Mouse (Mus musculus): ENCODE data around the gene Sfpq.

The Sfpq gene

DNA sequence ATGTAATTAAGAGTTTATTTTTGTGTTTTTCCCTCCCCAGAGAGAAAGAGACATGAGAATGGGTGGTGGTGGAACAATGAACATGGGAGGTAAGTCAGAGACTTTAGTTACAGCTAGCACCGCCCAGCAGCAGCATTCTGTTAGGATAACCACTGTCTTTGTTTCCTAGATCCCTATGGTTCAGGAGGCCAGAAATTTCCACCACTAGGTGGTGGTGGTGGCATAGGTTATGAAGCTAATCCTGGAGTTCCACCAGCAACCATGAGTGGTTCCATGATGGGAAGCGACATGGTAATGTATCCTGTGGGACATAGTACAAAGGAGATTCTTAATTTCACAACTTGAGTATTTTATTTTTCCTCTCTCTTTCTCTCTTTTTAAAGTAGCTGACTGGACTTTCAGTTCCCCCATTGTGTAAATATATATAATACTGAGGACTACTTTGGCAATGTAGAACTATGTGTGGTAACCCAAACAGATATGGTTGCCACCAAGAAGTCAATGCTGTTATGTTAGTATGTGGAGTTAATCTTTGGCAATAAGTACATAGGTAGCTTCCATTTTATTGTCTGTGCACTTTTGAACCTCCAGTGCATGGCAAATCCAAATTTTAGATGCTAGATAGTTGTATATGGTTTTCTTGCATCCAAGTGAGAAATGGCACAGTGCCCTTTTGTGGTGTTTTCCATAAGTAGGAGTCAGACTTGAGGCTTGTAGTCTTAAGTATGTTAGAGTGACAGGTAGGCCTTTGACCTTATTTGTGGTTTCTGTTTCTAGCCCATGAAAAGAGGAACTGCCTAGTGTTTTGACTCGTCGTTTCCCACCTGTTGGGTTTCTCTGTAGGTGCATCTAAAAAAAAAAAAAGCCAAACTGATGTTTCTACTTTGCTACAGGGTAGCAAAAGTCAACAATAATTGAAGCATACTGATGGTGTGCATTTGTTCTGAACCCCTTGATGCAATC is 6.4 kb downstream of the Sfpq start:
- peak; percentile 72 for DNase-seq

DNA sequence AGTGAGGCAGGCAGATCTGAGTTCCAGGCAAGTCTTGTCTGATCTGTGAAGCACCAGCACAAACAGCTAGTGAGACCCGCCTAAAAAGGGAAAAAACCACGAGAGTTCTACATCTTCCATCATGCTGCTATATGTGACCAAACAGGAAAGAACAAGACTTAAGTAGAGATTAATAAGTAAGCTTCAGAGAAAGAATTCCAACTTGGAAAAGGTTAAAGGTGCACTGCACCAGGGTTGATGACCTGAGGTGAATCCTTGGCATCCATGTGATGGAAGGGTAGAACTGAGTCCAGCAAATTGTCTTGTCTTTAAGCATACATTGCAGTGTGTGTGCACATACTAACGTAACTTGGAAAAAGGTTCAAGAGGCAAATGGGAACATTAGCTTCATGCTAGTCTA is 16.0 kb downstream of the Sfpq start:
- peak; percentile 64 for DNase-seq

DNA sequence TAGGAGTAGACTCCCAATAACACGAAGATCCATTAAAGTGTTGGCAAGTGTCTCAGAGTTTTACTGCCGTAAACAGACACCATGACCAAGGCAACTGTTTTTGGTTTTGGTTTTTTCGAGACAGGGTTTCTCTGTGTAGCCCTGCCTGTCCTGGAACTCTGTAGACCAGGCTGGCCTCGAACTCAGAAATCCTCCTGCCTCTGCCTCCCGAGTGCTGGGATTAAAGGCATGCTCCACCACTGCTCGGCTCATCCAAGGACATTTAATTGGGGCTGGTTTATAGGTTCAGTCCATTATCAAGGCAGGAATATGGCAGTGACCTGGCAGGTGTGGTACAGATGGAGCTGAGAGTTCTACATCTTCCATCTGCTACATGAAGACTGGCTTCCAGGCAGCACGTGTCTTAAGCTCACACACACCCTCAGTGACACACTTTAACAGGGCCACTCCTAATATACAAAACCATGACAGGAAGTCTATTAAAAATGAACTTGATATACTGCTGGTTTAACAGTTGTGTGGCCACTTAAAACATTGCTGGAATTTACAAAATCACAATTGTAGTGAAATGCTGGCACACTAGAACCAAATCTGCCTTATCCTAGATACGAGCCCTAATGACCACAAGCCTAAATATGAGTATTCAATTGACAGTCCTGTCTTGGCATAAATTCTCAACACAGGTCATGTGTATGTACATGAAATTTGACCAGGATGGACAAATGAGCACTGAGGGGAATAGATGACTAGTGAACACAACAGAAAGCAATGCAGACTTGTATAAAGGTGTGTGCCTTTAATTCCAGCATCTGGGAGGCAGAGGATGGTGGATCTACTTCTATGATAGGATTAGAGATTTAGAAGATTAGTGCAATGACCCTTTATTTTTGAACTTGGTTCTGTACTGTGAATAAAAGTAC is 17.0 kb downstream of the Sfpq start:
- no peak for DNase-seq

DNA sequence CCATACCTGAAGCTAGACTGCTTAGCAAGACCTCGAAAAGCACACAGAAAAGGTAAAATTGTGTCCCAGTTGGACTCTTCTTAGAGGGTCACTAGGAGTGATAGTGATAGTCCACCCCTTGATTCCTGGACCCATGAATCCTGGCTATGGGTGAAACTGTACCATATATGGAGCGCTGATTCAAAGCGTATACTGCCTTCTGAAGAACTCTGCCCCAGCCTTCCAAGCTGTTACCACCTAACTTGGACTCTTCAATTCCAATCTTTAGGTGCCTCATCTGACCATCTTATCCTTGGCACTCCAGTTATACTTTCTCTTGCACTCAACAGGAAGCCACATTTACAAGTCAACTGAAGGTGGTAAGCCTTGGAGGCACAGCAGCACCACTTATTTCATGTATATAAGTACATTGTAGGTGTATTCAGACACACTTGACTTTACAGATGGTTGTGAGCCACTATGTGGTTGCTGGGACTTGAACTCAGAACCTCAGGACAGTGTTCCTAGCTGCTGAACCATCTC is 17.8 kb downstream of the Sfpq start:
- DNase-seq, result no peak

DNA sequence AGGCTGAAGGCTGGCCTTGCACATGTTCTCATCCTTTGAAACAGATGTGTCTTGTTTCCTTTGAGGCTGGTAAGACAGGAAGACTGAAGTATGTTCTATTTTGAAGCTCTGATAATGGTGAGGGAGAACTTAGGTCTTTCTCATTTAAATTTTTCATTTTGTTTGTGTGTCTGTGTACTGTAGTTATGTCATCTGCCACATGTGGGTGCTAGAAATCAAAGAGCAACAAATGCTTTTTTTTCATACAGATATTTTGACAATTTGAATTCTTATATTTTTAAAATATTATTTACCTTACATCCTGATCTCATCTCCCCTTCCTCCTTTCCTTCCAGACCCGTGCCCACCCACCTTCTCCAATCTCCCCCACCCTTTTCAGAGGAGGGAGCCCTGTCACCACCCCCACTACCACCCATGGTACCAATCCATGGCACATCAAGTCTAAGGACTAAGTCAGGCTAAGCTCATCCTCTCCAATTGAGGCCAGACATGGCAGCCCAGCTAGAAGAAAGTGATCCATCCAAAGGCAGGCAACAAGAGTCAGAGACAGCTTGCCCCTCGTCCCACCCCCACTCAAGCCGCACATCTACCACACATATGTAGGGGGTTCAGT is 18.9 kb downstream of the Sfpq start:
- no peak for DNase-seq

DNA sequence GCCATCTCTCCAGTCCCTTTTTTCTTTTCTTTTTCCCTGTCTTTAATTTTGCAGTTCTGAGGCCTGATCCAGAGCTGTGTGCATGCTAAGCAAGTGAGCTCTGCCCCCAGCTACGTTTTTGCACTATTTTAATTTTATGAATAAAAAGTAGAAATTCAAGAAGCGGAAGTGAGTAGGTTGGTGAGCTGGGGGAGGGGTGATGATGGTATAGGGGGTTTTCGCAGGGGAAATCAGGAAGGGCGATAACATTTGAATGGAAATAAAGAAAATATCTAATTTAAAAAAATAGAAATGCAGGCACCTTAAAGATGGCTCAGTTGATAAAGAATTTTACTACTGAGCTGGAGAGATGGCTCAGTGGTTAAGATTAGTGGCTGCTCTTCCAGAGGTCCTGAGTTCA is 22.4 kb downstream of the Sfpq start:
- no peak for DNase-seq

DNA sequence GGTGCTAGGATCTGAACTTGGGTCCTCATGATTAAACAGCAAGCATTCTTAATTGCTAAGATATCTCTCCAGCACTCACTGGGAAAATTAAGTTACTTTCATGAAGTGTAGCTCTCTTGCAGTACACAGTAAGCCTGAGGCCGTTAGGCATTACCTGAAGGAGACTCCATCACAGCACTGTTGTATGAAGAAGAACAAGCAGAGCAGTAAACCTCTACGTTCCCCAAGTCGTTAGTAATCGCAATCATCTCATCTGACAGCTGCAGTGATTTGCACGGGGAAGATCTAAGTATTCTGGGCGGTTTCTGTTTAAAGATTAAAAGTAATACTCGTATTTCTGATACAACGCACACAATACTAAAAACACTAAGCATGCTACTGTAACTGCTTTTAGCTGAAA is 30.0 kb downstream of the Sfpq start:
- no peak for DNase-seq

DNA sequence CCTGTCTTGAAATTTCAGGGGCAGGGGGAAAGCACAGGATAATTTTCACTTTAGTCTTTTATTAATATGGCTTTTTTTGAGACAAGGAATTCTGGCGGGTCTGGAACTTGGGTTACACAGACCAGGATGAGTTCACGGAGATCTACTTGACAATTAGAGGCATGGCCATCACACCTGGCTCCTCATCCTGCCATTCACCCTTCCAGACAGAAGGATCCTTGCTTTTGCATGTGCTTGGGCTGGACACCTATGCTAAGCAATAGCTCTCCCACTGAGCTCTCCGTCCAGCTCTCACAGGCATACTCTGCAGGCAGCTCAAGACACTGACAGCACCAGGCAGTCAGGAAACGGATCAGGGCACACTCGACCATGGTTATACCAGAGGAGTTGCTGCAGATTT is 31.9 kb downstream of the Sfpq start:
- no peak for DNase-seq

DNA sequence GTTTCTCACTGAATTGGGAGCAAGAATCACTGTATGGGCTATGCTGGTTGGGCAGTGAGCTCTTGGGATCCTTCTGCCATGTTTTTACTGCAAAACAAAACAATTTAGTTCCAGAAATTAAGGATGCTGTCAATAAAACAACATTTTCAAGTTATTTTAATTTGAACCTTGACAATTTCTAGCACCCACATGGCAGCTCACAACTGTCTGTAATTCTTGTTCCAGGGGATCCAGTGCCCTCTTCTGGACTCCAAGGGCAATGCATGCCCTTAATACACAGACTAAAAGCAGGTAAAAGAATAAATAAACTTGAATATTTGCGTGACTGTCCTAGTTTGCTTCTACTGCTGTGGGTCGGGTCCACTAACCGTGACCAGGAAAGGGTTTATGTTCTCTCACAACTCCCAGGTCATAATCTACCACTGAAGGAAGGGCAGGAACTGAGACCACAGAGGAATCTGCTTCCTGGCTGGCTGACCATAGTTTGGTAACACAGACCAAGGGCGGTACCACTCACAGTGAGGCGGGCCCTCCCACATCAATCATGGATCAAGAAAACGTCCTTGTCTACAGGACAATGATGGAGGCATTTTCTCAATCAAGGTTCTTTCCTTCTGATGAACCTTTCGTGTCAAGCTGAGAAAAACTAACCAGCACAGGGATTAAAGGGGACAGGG is 33.5 kb downstream of the Sfpq start:
- DNase-seq, result no peak

DNA sequence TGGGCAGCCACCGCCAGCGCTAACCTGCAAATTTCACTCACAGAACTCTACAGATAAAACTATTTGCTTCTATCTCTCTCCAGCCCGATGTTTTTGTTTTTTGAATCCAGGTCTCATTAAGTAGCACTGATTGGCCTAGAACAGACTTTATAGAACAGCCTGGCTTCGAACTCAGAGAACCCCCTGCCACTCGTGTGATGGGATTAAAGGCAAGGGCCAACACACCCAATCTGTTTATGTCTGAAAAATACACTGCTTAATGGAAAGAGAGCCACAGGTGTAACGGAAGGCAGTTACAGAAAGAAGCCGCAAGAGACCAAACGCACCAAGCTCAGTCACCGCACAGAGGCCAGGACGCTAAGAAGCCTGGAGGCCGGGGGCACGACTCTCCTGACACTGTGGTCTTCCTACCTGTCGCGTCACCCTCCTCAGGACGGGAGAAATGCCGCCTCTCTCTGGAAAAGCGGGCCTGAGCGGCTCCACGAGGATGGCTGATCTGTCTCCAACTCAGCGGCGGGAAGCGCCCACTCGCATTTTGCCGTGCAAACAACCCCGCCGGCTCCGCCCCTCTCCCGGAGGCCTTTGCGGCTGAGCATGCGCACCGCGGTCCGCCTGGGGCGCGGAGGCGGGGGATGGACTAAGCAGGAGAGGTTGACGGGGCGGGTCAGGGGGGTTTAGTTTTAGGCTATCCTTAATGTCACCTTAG is 39.6 kb downstream of the Sfpq start, which contains the start of gene Zmym1:
Zmym1 (minus strand) TSS at position 568 of the 706 bp plus-strand sequence.
- DNase-seq, result peak; percentile 89

DNA sequence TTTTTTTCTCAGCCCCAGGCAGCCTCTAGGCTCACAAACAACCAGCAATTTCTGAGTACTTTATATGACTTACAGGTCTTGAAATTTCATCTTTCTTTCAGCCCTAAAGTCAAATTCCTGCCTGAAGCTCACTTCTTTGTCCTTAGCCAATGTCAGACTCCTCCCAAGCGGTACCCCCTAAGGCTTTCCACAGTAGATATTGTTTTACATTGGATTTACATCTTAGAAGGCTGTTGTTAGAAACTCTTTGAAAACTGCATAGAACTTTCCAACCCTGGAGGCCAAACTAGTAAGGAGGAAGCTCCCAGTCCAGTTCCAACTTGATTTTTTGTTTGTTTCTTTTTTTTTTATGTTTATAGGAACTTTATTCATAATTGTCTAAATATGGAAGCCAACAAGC is 42.9 kb downstream of the Sfpq start:
- no peak for DNase-seq

DNA sequence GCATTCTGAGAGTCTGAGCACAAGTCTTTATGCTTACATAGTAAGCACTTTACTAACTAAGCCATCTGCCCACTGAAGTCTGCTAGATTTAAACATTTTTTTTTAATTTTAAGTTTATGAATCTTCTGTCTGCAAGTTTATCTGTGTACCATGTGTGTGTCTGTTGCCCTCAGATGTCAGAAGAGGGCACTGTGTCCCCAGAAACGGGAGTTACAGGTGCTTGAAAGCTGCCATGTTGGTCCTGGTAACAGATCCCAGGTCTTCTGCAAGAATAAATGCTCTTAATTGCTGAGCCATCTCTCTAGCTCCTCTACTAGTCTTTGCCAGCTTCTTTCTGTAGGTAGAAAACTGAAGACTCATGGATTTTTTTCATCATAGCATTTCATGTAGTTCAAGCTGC is 53.8 kb downstream of the Sfpq start:
- DNase-seq, result no peak

DNA sequence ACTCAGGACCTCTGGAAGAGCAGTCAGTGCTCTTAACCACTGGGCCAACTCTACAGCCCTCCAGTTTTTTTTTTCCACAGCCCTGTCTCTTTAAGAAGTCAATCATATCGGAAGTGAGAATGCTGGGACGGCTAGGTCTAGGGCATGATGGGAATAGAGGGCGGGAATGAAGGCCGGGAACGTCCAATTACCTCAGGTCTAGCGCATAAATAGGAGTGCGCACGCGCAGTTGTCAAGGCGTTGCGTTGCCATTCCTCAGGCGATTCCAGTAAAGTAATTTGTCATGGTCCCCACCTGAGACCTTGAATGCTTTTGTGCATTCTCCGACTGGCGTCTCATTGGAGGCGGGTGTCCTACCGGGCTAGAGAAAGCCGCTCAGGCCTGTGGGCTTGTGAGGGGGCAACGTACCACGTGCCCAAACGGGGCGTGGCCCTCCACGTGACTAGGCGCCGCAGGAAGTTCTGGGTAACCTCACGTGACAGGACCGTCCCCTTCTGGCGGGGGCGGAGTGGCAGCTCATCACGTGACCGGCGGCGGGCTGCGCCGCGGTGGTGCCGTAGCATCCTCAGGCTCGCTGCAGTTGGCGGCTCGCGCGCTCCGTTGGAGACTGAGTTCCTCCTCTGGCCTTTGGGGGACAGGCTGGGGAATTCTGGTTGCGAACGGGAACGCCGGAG is 55.9 kb downstream of the Sfpq start, which contains the start of gene Zmym6:
Zmym6 (plus strand) TSS at position 509 of the 674 bp plus-strand sequence.
- DNase-seq, result peak; percentile 96

DNA sequence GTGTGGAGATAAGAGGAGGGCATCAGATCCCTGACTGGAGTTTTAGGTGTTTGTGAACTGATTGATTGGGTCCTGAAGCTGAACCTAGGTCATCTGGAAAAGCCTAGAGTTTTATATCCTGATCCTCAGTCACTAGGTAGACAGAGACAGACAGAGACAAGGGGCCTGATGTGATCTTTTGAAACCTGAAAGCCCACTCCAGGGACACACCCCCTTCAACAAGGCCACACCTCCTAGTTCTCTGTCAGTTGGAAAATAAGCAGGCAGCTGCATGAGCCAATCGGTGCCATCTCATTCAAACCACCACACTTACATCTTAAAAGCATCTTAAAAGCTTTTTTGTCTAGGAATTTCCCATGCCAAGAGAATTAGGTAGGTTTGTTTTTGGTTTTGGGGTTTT is 59.7 kb downstream of the Sfpq start:
- DNase-seq, result no peak

DNA sequence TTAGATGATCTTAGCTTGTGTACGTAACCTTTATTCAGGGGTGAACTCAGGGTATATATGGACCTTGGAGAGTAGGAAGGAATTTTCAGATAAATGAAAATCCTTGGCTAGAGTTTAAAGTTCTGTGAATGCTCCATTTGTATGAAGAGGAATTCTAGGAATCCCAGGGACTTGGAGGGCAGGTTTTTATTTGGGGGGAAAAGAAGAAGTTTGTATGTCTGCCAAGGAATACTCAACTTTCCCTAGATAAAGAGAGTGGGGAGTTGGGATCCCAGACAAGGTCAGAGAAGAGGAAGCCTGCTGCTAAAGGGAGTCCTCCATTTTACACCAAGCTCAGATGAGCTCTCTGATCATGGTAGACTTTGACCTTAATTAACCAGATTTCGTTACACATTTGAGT is 62.0 kb downstream of the Sfpq start:
- DNase-seq, result no peak

DNA sequence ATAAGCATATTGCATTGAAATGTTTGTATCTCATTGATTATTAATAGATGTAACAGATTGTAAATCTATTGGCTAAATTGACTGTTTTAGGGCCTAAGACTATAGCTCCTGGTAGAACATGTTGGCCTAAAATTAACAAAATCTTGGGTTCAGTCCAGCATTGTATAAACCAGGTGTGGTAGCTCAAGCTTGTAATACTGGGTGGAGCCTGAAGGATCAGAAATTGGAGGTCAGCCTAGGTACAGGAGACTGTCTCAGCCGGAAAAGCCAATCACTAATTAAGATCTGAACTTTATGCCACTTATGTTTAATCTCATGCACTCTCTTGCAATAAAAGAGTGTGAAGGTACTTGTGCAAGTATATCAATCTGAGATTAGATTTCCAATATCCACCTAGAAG is 64.6 kb downstream of the Sfpq start:
- DNase-seq, result no peak
